Mouse (Mus musculus) myocyte (in vitro differentiated cells): ENCODE data around the gene Itga6. TPM values are rescaled to one million over a fixed set of nuclear protein-coding genes. Genes with fewer than 3 reads are reported as not detected.

Source experiments
- H3K27me3 ChIP-seq: one replicate; pipeline ENCODE4 v1.6.1; 2011; ENCODE audit not compliant: control insufficient read depth, insufficient read depth, insufficient read length
- H3K36me3 ChIP-seq: one replicate; pipeline ENCODE4 v1.6.1; 2011; ENCODE audit not compliant: control insufficient read depth, insufficient read depth
- H3K4me2 ChIP-seq: one replicate; pipeline ENCODE4 v1.6.1; 2011; ENCODE audit warnings: low read depth, control low read depth
- H3K4me3 ChIP-seq: one replicate; pipeline ENCODE4 v1.5.1; 2011; ENCODE audit warnings: mild to moderate bottlenecking, control low read depth, moderate library complexity
- H3K79me2 ChIP-seq: one replicate; pipeline ENCODE4 v1.6.1; 2011; ENCODE audit not compliant: control insufficient read depth, insufficient read depth
- H3ac ChIP-seq: one replicate; pipeline ENCODE4 v1.6.1; 2011; ENCODE audit not compliant: control insufficient read depth, insufficient read length
- CEBPB ChIP-seq: IDR thresholded peaks from 2 replicates; pipeline ENCODE4 v1.6.1; 2011; ENCODE audit warnings: mild to moderate bottlenecking, moderate library complexity; ENCODE audit not compliant: poor library complexity, insufficient read depth, severe bottlenecking
- E2F4 ChIP-seq: IDR thresholded peaks from one replicate; pipeline ENCODE4 v1.6.1; 2011; ENCODE audit warnings: mild to moderate bottlenecking, control low read depth, moderate library complexity; ENCODE audit not compliant: insufficient read depth
- MAX ChIP-seq: IDR thresholded peaks from one replicate; pipeline ENCODE4 v1.6.1; 2011; ENCODE audit warnings: low read depth, mild to moderate bottlenecking, control low read depth
- MYOD1 ChIP-seq, 3 experiments: IDR thresholded peaks; one replicate each; pipeline ENCODE4 v1.6.1; 2011; ENCODE audit warnings: control low read depth in 2 of 3, low read depth in 2 of 3, mild to moderate bottlenecking in 2 of 3, moderate library complexity in 1 of 3; ENCODE audit not compliant: insufficient read length in 2 of 3, control insufficient read depth in 1 of 3
- MYOG ChIP-seq, 3 experiments: IDR thresholded peaks; one replicate each; pipeline ENCODE4 v1.6.1; 2011; ENCODE audit warnings: control low read depth in 2 of 3, low read depth in 2 of 3, mild to moderate bottlenecking in 2 of 3; ENCODE audit not compliant: insufficient read length in 2 of 3, control insufficient read depth in 1 of 3, insufficient read depth in 1 of 3
- POLR2A ChIP-seq: IDR thresholded peaks from one replicate; pipeline ENCODE4 v1.6.1; 2011; ENCODE audit warnings: low read depth, mild to moderate bottlenecking, control low read depth, moderate library complexity; ENCODE audit not compliant: insufficient read length
- POLR2AphosphoS2 ChIP-seq: IDR thresholded peaks from one replicate; pipeline ENCODE4 v1.6.1; 2011; ENCODE audit warnings: low read depth, control low read depth; ENCODE audit not compliant: insufficient read length
- REST ChIP-seq: IDR thresholded peaks from one replicate; pipeline ENCODE4 v1.6.1; 2011; ENCODE audit warnings: mild to moderate bottlenecking, control low read depth, moderate library complexity; ENCODE audit not compliant: insufficient read depth, insufficient read length
- SRF ChIP-seq: IDR thresholded peaks from one replicate; pipeline ENCODE4 v1.6.1; 2011; ENCODE audit warnings: low read depth; ENCODE audit not compliant: control insufficient read depth, insufficient read length
- TCF12 ChIP-seq: IDR thresholded peaks from one replicate; pipeline ENCODE4 v1.6.1; 2011; ENCODE audit warnings: mild to moderate bottlenecking, control low read depth; ENCODE audit not compliant: poor library complexity, insufficient read depth, severe bottlenecking
- TCF3 ChIP-seq: IDR thresholded peaks from one replicate; pipeline ENCODE4 v1.6.1; 2011; ENCODE audit warnings: low read depth, control low read depth; ENCODE audit not compliant: insufficient read length
- USF1 ChIP-seq: IDR thresholded peaks from one replicate; pipeline ENCODE4 v1.6.1; 2011; ENCODE audit warnings: low read depth, mild to moderate bottlenecking, control low read depth, moderate library complexity
- polyA plus RNA-seq: library from polyadenylated mRNA; unstranded; fragments of >200 nt; fragmentation: generic; extraction: Trizol; gene quantifications from one replicate; pipeline ENCODE4 v1.2.1, GENCODE M21; 2012; ENCODE audit warnings: missing spikeins

The Itga6 gene
- 50.4 TPM for polyA plus RNA-seq

DNA sequence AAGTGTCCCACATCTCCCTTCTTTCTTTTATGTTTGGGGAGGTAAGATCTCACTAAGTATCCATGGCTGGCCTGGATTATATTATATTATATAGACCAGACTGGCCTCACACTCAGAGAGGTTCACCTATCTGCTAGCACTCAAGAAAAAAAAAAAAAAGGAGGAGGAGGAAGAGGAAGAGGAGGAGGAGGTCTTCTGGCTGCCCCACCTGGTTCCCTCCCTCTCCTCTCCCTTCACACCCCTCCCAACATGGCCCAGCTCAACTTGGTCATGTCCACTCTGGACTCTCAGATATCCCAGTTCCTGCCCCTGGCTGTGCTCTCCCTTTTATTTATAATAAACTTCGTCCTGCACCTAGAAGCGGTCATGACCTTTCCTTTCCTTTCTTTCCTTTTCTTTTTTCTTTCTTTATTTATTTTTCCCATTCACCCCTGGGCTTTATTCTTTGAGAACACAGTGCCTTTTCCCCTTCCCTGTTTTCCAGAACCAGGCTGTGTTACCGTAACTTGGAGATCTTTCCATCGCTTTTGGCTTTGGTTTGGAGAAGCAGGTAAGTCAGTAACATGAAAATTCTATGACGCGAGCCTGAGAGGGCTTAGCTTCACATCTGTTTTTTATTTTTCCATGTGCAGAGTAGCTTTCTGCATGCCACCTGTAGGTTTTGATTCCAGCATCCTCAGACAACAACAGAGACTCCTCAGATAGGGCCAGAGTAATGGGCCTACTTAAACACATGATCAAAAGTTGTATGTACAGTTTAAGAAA lies at the start of gene Itga6:
Gene Itga6, plus strand, starts transcription at position 7 of the 765 bp plus-strand sequence.
- Histone ChIP-seq H3K36me3 (no peaks in the 10 kb centered on the region), H3K4me3 (no peak within 1 kb of the TSS), H3ac (no peak within 1 kb of the TSS), H3K4me2 (no peak within 1 kb of the TSS), H3K79me2 (no peaks in the 10 kb centered on the region), H3K27me3 (no peaks in the 10 kb centered on the region)
- TF ChIP-seq SRF (no peak), E2F4 (no peak), POLR2A (no peak), MYOD1 (IDR thresholded peaks at IDR 0.05; ENCODE audit: control insufficient read depth in 1 of 3, insufficient read length in 2 of 3, low read depth in 2 of 3) (no peak), CEBPB (no peak)

DNA sequence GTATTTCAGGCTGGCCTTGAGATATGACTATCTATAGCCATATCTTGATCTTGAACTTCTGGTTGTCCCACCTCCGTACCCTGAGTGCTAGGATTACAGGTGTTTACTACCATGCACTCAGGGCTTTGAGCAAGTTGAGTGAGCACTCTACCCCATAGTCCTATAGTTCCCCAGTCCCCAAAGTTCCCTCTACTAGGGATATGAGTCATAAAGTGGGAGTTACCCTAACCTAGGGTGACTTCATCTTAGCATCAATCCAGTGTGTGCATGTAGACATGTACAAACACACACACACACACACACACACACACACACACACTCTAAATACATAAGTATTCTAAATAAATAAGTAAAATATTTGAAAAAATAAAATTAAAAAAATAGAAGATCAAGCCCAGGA lies 48.6 kb upstream of the Itga6 start:
- H3K36me3 ChIP-seq, result no peaks in the 10 kb centered on the region
- no peak for TF ChIP-seq MYOG (IDR thresholded peaks at IDR 0.05; ENCODE audit: control insufficient read depth in 1 of 3, insufficient read depth in 1 of 3, insufficient read length in 2 of 3, low read depth in 2 of 3)
- TF ChIP-seq REST, result no peak
- no peak for TF ChIP-seq USF1
- TF ChIP-seq POLR2AphosphoS2, result no peak
- no peak for TF ChIP-seq MYOD1 (IDR thresholded peaks at IDR 0.05; ENCODE audit: control insufficient read depth in 1 of 3, insufficient read length in 2 of 3, low read depth in 2 of 3)
- H3K4me3 ChIP-seq, result no peak overlapping the region
- H3K27me3 ChIP-seq, result no peaks in the 10 kb centered on the region
- H3ac ChIP-seq, result no peak overlapping the region
- no peaks in the 10 kb centered on the region for H3K79me2 ChIP-seq
- H3K4me2 ChIP-seq, result no peak overlapping the region

DNA sequence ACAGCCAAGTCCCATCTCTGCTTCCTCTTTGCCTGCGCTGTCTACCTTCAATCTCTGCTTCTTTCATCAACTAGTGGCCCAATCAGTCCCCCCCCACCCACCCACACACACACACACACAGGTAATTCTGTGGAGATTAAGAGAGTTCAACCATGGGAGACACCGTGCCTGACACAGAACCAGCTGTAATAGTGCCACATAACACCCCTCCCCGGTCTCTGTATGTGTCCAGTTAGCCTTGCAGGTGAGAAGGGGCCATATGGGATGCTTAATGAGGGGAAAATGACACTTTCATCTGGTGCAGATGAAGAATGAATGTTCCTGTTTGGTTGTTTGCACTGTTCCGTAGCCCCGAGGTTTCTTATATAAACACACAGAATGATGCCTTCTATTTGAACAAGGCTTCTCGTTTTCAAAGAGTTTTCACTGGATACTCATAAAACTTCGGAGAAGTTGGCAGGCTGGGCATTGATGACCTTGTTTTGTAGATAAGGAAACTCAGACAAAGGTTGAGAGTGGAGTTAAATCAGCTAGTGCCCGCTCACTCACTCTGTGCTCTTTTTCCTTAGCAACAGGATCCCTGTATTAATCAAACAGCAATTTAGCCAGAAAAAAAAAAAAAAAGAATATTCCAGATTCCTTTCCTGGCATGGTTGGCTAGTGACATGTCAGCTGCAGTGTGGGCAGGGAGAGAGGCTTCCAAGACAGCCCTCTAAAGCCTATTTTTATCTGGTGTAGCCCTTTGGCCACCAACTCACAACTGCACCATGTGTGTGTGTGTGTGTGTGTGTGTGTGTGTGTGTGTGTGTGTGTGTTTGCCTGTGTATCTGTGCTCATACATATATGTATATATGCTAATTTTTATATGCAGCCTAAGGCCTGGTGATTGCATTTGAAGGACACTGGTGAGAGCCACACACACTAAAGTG lies 47.7 kb upstream of the Itga6 start:
- peak overlapping the region; percentile 63 for H3K4me2 ChIP-seq
- no peaks in the 10 kb centered on the region for H3K79me2 ChIP-seq
- no peak overlapping the region for H3K4me3 ChIP-seq
- no peaks in the 10 kb centered on the region for H3K36me3 ChIP-seq
- no peak overlapping the region for H3ac ChIP-seq
- TF ChIP-seq MYOD1 (IDR thresholded peaks at IDR 0.05; ENCODE audit: control insufficient read depth in 1 of 3, insufficient read length in 2 of 3, low read depth in 2 of 3), result peak in 1 of 3 experiments; percentile 52
- no peak for TF ChIP-seq REST
- no peak for TF ChIP-seq MAX
- TF ChIP-seq POLR2AphosphoS2, result no peak
- peak in 2 of 3 experiments; percentile 31 to 56 for TF ChIP-seq MYOG (IDR thresholded peaks at IDR 0.05; ENCODE audit: control insufficient read depth in 1 of 3, insufficient read depth in 1 of 3, insufficient read length in 2 of 3, low read depth in 2 of 3)
- no peaks in the 10 kb centered on the region for H3K27me3 ChIP-seq

GRCm38 (mm10) chr2:71698366-71698765 lies 47.0 kb upstream of the Itga6 start:
- Histone ChIP-seq H3K36me3 (no peaks in the 10 kb centered on the region), H3K27me3 (no peaks in the 10 kb centered on the region), H3K79me2 (no peaks in the 10 kb centered on the region), H3ac (no peak overlapping the region), H3K4me2 (peak overlapping the region; percentile 63), H3K4me3 (no peak overlapping the region)
- no peak for TF ChIP-seq REST
- no peak for TF ChIP-seq SRF
- TF ChIP-seq TCF12, result no peak
- no peak for TF ChIP-seq CEBPB

DNA sequence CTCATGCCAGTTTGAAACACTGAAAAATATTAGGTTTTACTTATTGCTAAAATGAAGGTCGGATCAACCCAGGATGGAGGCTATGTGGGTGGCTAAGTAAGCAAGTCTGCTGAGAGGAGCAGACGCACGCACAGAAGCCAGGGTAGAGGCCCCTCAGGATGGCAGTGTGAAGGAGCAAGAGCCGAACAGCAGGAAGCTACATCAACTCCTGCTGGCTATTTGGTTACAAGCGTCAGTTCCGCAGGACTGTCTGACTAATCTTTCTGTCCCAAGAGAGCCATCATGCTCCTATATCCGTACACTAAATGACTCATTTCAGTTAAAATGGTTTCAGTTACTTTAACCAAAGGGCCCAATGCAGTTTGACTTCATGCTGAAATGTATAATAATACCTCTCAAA lies 46.5 kb upstream of the Itga6 start:
- peak overlapping the region; percentile 63 for H3K4me2 ChIP-seq
- H3K79me2 ChIP-seq, result no peaks in the 10 kb centered on the region
- TF ChIP-seq REST (no peak), SRF (no peak), MAX (no peak), E2F4 (no peak), MYOD1 (IDR thresholded peaks at IDR 0.05; ENCODE audit: control insufficient read depth in 1 of 3, insufficient read length in 2 of 3, low read depth in 2 of 3) (no peak), MYOG (IDR thresholded peaks at IDR 0.05; ENCODE audit: control insufficient read depth in 1 of 3, insufficient read depth in 1 of 3, insufficient read length in 2 of 3, low read depth in 2 of 3) (no peak), CEBPB (no peak), TCF3 (no peak), POLR2A (no peak), USF1 (no peak), TCF12 (no peak), POLR2AphosphoS2 (no peak)
- H3ac ChIP-seq, result no peak overlapping the region
- no peak overlapping the region for H3K4me3 ChIP-seq
- no peaks in the 10 kb centered on the region for H3K27me3 ChIP-seq
- no peaks in the 10 kb centered on the region for H3K36me3 ChIP-seq
